Mouse (Mus musculus) G1E-ER4 (cell line): ENCODE measurements around the gene Mrgpre. TPM values are rescaled to one million over a fixed set of nuclear protein-coding genes. Genes with fewer than 3 reads are reported as not detected.

ENCODE experiments used
- GATA1 ChIP-seq: IDR thresholded peaks from one replicate; pipeline ENCODE4 v1.8.0; 2012; ENCODE audit warnings: low read length, inconsistent platforms
- polyA plus RNA-seq: library from polyadenylated mRNA; stranded (reverse); fragments of >175 nt; gene quantifications from 2 replicates; pipeline ENCODE4 v1.2.3, GENCODE M21; 2012

The Mrgpre gene
- polyA plus RNA-seq, 1 experiment, result not detected

GRCm38 (mm10) chr7:143755357-143756124, 28.8 kb downstream of the Mrgpre start:
- TF ChIP-seq GATA1, result no peak

- no peak for TF ChIP-seq GATA1
Measured at GRCm38 (mm10) chr7:143753990-143754715, 30.1 kb downstream of the Mrgpre start.

GRCm38 (mm10) chr7:143752606-143753005, 31.7 kb downstream of the Mrgpre start:
- TF ChIP-seq GATA1, result no peak

- TF ChIP-seq GATA1, result no peak
Measured at GRCm38 (mm10) chr7:143752056-143752455, 32.2 kb downstream of the Mrgpre start.

GRCm38 (mm10) chr7:143751380-143751779, 32.9 kb downstream of the Mrgpre start:
- TF ChIP-seq GATA1, result no peak

- no peak for TF ChIP-seq GATA1
Measured at GRCm38 (mm10) chr7:143749045-143749444, 35.3 kb downstream of the Mrgpre start.

- TF ChIP-seq GATA1, result no peak
Measured at GRCm38 (mm10) chr7:143748041-143748868, 36.0 kb downstream of the Mrgpre start.

GRCm38 (mm10) chr7:143740653-143741052, 43.6 kb downstream of the Mrgpre start:
- no peak for TF ChIP-seq GATA1

GRCm38 (mm10) chr7:143739511-143740461, 44.5 kb downstream of the Mrgpre start:
- TF ChIP-seq GATA1, result no peak

- TF ChIP-seq GATA1, result no peak
Measured at GRCm38 (mm10) chr7:143738601-143739006, 45.7 kb downstream of the Mrgpre start.

- TF ChIP-seq GATA1, result no peak
Measured at GRCm38 (mm10) chr7:143738194-143738593, 46.1 kb downstream of the Mrgpre start.

GRCm38 (mm10) chr7:143733746-143734145, 50.6 kb downstream of the Mrgpre start:
- no peak for TF ChIP-seq GATA1

GRCm38 (mm10) chr7:143729886-143730285, 54.4 kb downstream of the Mrgpre start:
- no peak for TF ChIP-seq GATA1

Other genes with a start within 250 kb of the Mrgpre start
- 66.4 and 82.6 TPM in 2 replicates for gene Nap1l4, start 235.4 kb downstream of the Mrgpre start, polyA plus RNA-seq
- 52.3 and 53.8 TPM in 2 replicates for gene Cars, start 184.4 kb downstream of the Mrgpre start, polyA plus RNA-seq
- not detected in 2 replicates for gene Tnfrsf26, start 155.8 kb downstream of the Mrgpre start, polyA plus RNA-seq
- not detected in 2 replicates for gene Tnfrsf22, start 134.8 kb downstream of the Mrgpre start, polyA plus RNA-seq
- gene Tnfrsf23, start 98.6 kb downstream of the Mrgpre start, polyA plus RNA-seq, result not detected in 2 replicates
- not detected in 2 replicates for gene Osbpl5, start 27.5 kb downstream of the Mrgpre start, polyA plus RNA-seq
- not detected in 2 replicates for gene Mrgprg, start 17.5 kb downstream of the Mrgpre start, polyA plus RNA-seq
- gene Nadsyn1, start 38.3 kb upstream of the Mrgpre start, polyA plus RNA-seq, result 1.8 and 3.3 TPM in 2 replicates
- gene Dhcr7, start 38.6 kb upstream of the Mrgpre start, polyA plus RNA-seq, result 19.0 and 29.5 TPM in 2 replicates
- 0.06 TPM in 1 of 2 replicates, not detected in the other for gene Gm498, start 82.3 kb upstream of the Mrgpre start, polyA plus RNA-seq
- not detected in 2 replicates for gene Shank2, start 217.4 kb upstream of the Mrgpre start, polyA plus RNA-seq